Mouse (Mus musculus): ENCODE data around the gene Ebf4. TPM values are rescaled to one million over a fixed set of nuclear protein-coding genes. Genes with fewer than 3 reads are reported as not detected.

The Ebf4 gene
- polyA plus RNA-seq, 1 experiment from 2014 or later, result 1.8 TPM

DNA sequence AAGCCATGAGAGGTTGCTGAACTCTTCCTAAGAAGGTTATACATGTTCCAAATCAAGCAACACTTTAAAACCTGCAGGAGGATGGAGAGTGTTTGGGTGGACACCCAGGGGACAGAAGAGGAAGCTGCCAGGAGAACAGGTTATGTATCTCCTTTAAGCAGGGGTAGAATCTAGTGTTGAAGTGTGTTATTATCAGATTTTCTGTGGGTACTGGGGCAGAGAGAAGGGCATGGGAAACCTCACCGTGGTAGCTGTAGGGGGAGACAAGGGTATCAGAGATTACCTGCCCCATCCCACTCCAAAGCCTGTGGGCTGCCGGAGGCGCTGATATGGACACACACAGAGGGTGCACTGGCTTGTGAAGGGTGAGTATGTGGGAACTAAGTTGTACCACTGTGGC is 2.0 kb upstream of the Ebf4 start:
- ATAC-seq (ENCODE audit: low FRiP score), result no peak

DNA sequence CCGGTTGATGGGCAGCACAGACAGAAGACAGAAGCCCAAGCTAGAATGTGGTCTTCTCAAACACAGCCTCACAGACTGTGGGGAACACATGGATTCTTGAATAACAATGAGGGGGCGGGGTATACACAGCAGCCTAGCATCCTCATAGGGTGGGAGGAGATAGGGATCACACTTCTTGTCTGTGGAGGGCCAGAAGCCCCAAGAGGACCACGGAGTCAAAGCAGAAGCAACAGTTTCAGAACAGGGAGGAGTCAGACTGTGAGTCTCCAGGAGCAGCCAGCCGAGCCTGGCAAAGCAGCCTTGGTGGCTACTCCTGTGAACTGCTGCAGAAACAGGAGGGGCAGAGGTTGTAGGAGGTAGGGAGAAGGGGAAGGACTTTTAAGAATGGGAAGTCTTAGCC is 1.5 kb upstream of the Ebf4 start:
- DNase-seq (ENCODE audit: low spot score, missing footprints), result peak; percentile 88
- 6% methylated on average over 4 of the region's 4 CpGs for WGBS
- Histone ChIP-seq H3K9me3 (ENCODE audit: control insufficient read depth, low read length) (no peaks in the 10 kb centered on the region), H3K4me3 (ENCODE audit: low read depth, low read length) (no peak overlapping the region), H3K4me1 (ENCODE audit: control insufficient read depth, insufficient read depth, low read length) (peaks cover 24% of the 10 kb centered on the region), H3K27me3 (ENCODE audit: control insufficient read depth, insufficient read depth, low read length) (peaks cover 5% of the 10 kb centered on the region), H3K9ac (ENCODE audit: low read length) (no peak overlapping the region), H3K4me2 (no peak overlapping the region; the same call in 1 of the 2 replicates), H3K36me3 (ENCODE audit: control insufficient read depth, insufficient read depth, low read length) (no peaks in the 10 kb centered on the region; the same call in 1 of the 2 replicates), H3K27ac (ENCODE audit: low read depth, low read length) (no peak overlapping the region)
- peak; percentile 53 for ATAC-seq (ENCODE audit: low FRiP score)

More for the DNA sequence above, 2.0 kb upstream of the Ebf4 start:
- H3K9ac ChIP-seq (ENCODE audit: low read length), result no peak overlapping the region
- no peaks in the 10 kb centered on the region for H3K9me3 ChIP-seq (ENCODE audit: control insufficient read depth, low read length)
- 44% methylated on average over 3 of the region's 3 CpGs for WGBS
- peaks cover 5% of the 10 kb centered on the region for H3K27me3 ChIP-seq (ENCODE audit: control insufficient read depth, insufficient read depth, low read length)
- no peaks in the 10 kb centered on the region for H3K36me3 ChIP-seq (ENCODE audit: control insufficient read depth, insufficient read depth, low read length)
- H3K4me3 ChIP-seq (ENCODE audit: low read depth, low read length), result no peak overlapping the region
- DNase-seq (ENCODE audit: low spot score, missing footprints), result peak; percentile 53
- no peak overlapping the region for H3K4me2 ChIP-seq
- no peak overlapping the region for H3K27ac ChIP-seq (ENCODE audit: low read depth, low read length)
- H3K4me1 ChIP-seq (ENCODE audit: control insufficient read depth, insufficient read depth, low read length), result peaks cover 24% of the 10 kb centered on the region

DNA sequence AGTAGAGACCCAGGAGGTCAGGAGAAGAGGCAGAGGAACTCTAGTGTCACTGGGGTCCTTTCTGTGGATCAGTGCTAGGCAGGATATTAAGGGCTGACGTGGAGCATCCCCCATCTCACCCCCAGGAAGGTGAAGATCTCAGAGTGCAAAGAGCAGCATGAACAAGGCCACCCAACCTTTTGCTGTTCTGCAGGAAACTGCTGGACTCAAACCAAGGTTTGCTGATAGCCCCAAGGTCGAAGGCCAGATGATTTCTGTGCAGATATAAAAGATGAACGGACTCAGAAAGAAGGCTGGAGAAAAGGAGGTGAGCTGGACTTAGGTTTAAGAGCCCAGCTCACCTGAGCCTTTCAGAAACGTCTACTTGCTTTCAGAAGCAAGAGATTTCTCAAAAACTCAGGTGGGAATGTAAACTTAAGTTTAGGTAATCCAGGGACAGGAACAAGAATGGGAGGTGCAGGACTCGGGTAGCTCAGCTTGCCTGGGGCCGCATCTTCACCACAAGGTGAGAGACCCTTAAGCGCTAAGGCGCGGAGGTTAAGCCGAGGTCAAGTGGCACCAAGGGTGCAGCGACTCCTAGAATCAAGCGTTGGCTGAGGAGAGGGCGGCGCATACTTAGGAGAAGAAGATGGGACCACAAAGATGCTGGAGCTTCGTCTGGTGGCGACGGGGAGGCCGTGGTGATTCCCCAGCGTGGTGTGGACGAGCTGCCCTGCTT is 592 bp upstream of the Ebf4 start:
- Histone ChIP-seq H3K27ac (ENCODE audit: low read depth, low read length) (no peak overlapping the region), H3K27me3 (ENCODE audit: control insufficient read depth, insufficient read depth, low read length) (peaks cover 5% of the 10 kb centered on the region), H3K4me2 (peak overlapping the region; percentile 56), H3K9ac (ENCODE audit: low read length) (peak overlapping the region; percentile 84), H3K4me3 (ENCODE audit: low read depth, low read length) (peak overlapping the region; percentile 83), H3K9me3 (ENCODE audit: control insufficient read depth, low read length) (no peaks in the 10 kb centered on the region), H3K4me1 (ENCODE audit: control insufficient read depth, insufficient read depth, low read length) (peaks cover 24% of the 10 kb centered on the region), H3K36me3 (ENCODE audit: control insufficient read depth, insufficient read depth, low read length) (no peaks in the 10 kb centered on the region; the same call in 1 of the 2 replicates)
- 11% methylated on average over 20 of the region's 20 CpGs for WGBS
- DNase-seq (ENCODE audit: low spot score, missing footprints) (no peak), ATAC-seq (ENCODE audit: low FRiP score) (no peak; the same call in 1 of the 2 replicates)

DNA sequence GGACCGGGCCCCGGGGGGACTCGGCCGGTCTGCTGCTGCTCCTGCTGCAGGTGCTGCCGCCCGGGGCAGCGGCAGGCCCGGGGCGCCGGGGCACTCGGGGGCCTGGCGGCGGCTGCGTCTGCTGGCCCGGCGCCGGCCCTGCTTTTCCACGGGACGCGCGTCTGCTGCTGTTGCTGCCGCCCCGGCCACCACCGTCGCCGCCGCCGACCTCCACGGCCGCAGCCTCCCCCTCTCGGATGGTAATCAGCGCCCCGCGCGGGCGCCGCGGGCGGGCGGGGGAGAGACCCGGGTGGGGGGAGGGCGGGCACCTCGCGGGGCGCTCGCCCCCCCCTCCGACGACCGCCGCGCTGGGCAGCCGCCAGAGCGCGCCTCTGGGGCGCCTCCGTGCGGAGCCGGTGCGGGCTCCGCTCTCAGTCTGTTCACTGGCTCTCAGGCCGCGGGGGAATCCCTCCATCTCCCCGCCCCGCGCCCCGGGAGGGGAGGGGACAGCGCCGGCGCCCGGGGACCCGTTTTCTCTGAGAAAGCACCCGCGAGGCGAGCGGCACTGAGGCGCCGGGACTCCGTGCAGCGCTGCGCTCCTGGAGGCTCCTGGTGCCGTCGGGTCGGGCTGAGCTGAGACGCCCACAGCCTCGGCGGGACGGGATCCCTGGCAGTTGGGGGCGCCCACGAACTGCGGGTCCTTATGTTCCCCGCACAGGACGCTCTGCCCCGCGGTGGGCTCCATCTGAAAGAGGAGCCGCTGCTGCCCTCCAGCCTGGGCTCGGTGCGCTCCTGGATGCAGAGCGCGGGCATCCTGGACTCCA is 563 bp downstream of the Ebf4 start:
- DNase-seq (ENCODE audit: low spot score, missing footprints) (peak; percentile 95), ATAC-seq (ENCODE audit: low FRiP score) (peak; percentile 66)
- H3K4me1 ChIP-seq (ENCODE audit: control insufficient read depth, insufficient read depth, low read length), result peaks cover 24% of the 10 kb centered on the region
- peak overlapping the region; percentile 56 for H3K27ac ChIP-seq (ENCODE audit: low read depth, low read length)
- H3K9ac ChIP-seq (ENCODE audit: low read length), result peak overlapping the region; percentile 84
- H3K4me2 ChIP-seq, result peak overlapping the region; percentile 56
- peak overlapping the region; percentile 83 for H3K4me3 ChIP-seq (ENCODE audit: low read depth, low read length)
- under 1% methylated on average over 57 of the region's 99 CpGs for WGBS
- H3K9me3 ChIP-seq (ENCODE audit: control insufficient read depth, low read length), result no peaks in the 10 kb centered on the region
- peaks cover 5% of the 10 kb centered on the region for H3K27me3 ChIP-seq (ENCODE audit: control insufficient read depth, insufficient read depth, low read length)
- no peaks in the 10 kb centered on the region; the same call in 1 of the 2 replicates for H3K36me3 ChIP-seq (ENCODE audit: control insufficient read depth, insufficient read depth, low read length)

DNA sequence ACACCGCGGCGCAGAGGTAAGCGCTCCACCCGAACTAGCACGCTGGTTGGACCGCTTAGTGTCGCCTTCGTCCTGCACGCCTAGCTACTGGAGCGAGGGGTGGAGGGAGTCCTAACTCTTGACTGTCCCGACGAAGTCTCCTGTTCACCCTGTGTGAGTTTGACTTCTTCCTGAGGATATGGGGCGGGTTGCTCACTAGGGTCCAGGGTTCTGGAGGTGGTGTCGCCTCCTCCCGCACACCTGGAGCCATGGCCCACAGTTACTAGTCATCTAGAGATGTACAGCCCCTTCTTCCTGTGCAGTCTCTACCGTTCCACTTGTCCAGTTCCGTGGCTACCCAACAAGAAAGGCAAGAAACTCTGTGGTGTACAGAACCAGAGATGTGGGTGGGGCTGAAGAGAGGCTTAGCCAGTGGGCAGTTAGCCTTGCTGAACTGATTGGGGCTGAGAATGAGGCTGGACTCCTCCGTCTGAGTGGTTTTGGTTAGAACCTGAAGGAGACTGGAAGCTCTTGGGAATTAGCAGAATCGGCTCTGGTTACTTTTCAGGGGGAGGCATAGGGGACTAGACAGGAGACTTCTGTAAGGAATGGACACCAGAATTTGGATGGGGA is 1.3 kb downstream of the Ebf4 start:
- peak overlapping the region; percentile 83 for H3K4me3 ChIP-seq (ENCODE audit: low read depth, low read length)
- ATAC-seq (ENCODE audit: low FRiP score), result no peak; the same call in 1 of the 2 replicates
- peaks cover 5% of the 10 kb centered on the region for H3K27me3 ChIP-seq (ENCODE audit: control insufficient read depth, insufficient read depth, low read length)
- no peak overlapping the region for H3K27ac ChIP-seq (ENCODE audit: low read depth, low read length)
- peak overlapping the region; percentile 84 for H3K9ac ChIP-seq (ENCODE audit: low read length)
- H3K9me3 ChIP-seq (ENCODE audit: control insufficient read depth, low read length), result no peaks in the 10 kb centered on the region
- no peaks in the 10 kb centered on the region; the same call in 1 of the 2 replicates for H3K36me3 ChIP-seq (ENCODE audit: control insufficient read depth, insufficient read depth, low read length)
- H3K4me2 ChIP-seq, result peak overlapping the region; percentile 56
- 3% methylated on average over 20 of the region's 20 CpGs for WGBS
- DNase-seq (ENCODE audit: low spot score, missing footprints), result peak; percentile 85
- peaks cover 24% of the 10 kb centered on the region for H3K4me1 ChIP-seq (ENCODE audit: control insufficient read depth, insufficient read depth, low read length)

DNA sequence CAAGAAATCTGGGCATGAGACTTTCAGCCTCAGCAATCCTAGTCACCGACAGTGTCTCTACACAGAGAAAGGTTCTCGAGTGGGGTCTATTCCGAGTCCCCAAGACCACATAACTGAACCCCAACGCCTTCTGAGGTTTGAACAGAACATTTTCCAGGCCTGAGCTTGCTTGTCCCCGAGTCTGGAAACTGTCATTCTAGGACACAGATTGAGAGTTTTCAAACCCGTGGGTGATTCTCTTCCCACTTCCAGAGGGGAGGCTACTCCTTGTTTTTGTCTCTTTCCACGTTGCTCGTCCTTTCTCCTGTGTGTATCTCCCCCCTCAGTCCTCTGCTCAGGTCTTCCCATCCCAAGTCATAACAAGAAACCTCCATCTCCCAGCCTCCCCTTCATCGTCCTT is 2.6 kb downstream of the Ebf4 start:
- H3K9me3 ChIP-seq (ENCODE audit: control insufficient read depth, low read length), result no peaks in the 10 kb centered on the region
- WGBS, result 80% methylated on average over 9 of the region's 9 CpGs
- H3K27ac ChIP-seq (ENCODE audit: low read depth, low read length), result no peak overlapping the region
- H3K9ac ChIP-seq (ENCODE audit: low read length), result no peak overlapping the region
- ATAC-seq (ENCODE audit: low FRiP score) (no peak), DNase-seq (ENCODE audit: low spot score, missing footprints) (peak; percentile 76)
- no peak overlapping the region for H3K4me3 ChIP-seq (ENCODE audit: low read depth, low read length)
- peaks cover 24% of the 10 kb centered on the region for H3K4me1 ChIP-seq (ENCODE audit: control insufficient read depth, insufficient read depth, low read length)
- H3K27me3 ChIP-seq (ENCODE audit: control insufficient read depth, insufficient read depth, low read length), result peaks cover 5% of the 10 kb centered on the region
- H3K4me2 ChIP-seq, result no peak overlapping the region
- H3K36me3 ChIP-seq (ENCODE audit: control insufficient read depth, insufficient read depth, low read length), result no peaks in the 10 kb centered on the region; the same call in 1 of the 2 replicates

DNA sequence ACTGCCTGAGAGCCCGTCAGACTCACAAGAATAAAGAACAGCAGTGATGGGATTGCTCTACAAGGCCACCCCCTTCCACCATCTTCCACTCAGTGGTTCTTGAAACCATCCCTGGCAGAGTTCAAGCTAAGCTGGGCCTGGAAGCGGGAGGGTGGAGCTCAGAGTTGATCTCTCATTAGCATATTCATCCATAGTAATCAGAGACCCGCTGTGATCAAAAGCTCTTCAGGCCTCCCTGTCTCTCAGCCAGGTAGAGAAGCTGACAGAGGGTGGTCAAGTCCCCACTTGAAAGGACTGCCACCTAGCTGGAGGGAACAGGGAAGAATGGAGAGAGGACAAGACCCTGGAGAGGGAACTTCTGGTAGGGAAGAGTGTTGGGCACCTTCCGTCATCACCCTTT is 8.0 kb downstream of the Ebf4 start:
- H3K9me3 ChIP-seq (ENCODE audit: control insufficient read depth, low read length), result no peaks in the 10 kb centered on the region
- no peak for DNase-seq (ENCODE audit: low spot score, missing footprints)
- no peaks in the 10 kb centered on the region for H3K27me3 ChIP-seq (ENCODE audit: control insufficient read depth, insufficient read depth, low read length)
- H3K36me3 ChIP-seq (ENCODE audit: control insufficient read depth, insufficient read depth, low read length), result no peaks in the 10 kb centered on the region; the same call in 1 of the 2 replicates
- no peak overlapping the region for H3K4me3 ChIP-seq (ENCODE audit: low read depth, low read length)
- WGBS, result 47% methylated on average over 4 of the region's 4 CpGs
- H3K4me2 ChIP-seq, result no peak overlapping the region
- H3K4me1 ChIP-seq (ENCODE audit: control insufficient read depth, insufficient read depth, low read length), result no peaks in the 10 kb centered on the region
- H3K9ac ChIP-seq (ENCODE audit: low read length), result no peak overlapping the region
- ATAC-seq (ENCODE audit: low FRiP score), result no peak
- H3K27ac ChIP-seq (ENCODE audit: low read depth, low read length), result no peak overlapping the region

DNA sequence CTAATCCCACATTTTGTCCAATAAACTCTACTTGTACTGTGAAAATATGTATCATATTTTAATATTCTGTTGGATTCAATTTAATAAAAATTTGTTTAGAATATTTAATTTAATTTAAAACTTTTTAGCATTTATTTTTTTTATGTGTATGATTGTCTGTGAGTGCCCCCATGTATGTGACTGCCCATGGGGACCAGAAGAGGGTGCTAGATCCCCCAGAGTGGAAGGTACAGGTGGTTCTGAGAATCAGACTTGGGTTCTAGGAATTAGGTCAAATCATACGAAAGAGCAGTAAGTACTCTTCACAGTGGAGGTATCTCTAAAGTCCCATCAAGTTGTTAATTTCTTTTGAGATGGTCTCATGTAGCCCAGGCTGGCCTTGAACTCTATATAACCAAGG is 32.1 kb downstream of the Ebf4 start:
- ATAC-seq (ENCODE audit: low FRiP score) (no peak), DNase-seq (ENCODE audit: low spot score, missing footprints) (no peak)
- Histone ChIP-seq H3K4me2 (no peak overlapping the region), H3K27me3 (ENCODE audit: control insufficient read depth, insufficient read depth, low read length) (no peaks in the 10 kb centered on the region), H3K4me3 (ENCODE audit: low read depth, low read length) (no peak overlapping the region), H3K36me3 (ENCODE audit: control insufficient read depth, insufficient read depth, low read length) (no peaks in the 10 kb centered on the region), H3K27ac (ENCODE audit: low read depth, low read length) (no peak overlapping the region), H3K4me1 (ENCODE audit: control insufficient read depth, insufficient read depth, low read length) (no peaks in the 10 kb centered on the region), H3K9me3 (ENCODE audit: control insufficient read depth, low read length) (no peaks in the 10 kb centered on the region), H3K9ac (ENCODE audit: low read length) (no peak overlapping the region)
- WGBS, result 65% methylated on average over 1 of the region's 1 CpGs

Measured in midbrain, embryonic 11.5 days (tissue).